Mouse (Mus musculus) embryonic fibroblast, embryonic 13.5 days (primary cell): ENCODE measurements around the gene Nppa. TPM values are rescaled to one million over a fixed set of nuclear protein-coding genes. Genes with fewer than 3 reads are reported as not detected.
"Not testable (repeated sequence)": the region's sequence is repeated elsewhere in the genome, so short reads cannot be mapped to it uniquely, and the experiment has no call there.

Experiments used
- H3K27ac ChIP-seq: 2 replicates; pipeline ENCODE4 v1.5.1; 2012; ENCODE audit warnings: low read length, control low read depth, inconsistent platforms; ENCODE audit not compliant: insufficient read depth
- H3K4me1 ChIP-seq: 2 replicates; pipeline ENCODE4 v1.6.1; 2011; ENCODE audit warnings: low read length; ENCODE audit not compliant: control insufficient read depth, insufficient read depth
- H3K4me3 ChIP-seq: 2 replicates; pipeline ENCODE4 v1.5.1; 2011; ENCODE audit warnings: mild to moderate bottlenecking, control low read depth, low read length; ENCODE audit not compliant: insufficient read depth
- CTCF ChIP-seq: IDR thresholded peaks from 2 replicates; pipeline ENCODE4 v1.5.1; 2011; ENCODE audit warnings: mild to moderate bottlenecking, control low read depth, low read length, moderate library complexity, borderline replicate concordance; ENCODE audit not compliant: insufficient read depth
- POLR2A ChIP-seq: IDR thresholded peaks from 2 replicates; pipeline ENCODE4 v1.6.1; 2011; ENCODE audit warnings: low read depth, mild to moderate bottlenecking, control low read depth, low read length, moderate library complexity
- polyA plus RNA-seq: library from polyadenylated mRNA; stranded (reverse); fragments of >200 nt; gene quantifications from 2 replicates; pipeline ENCODE4 v1.2.4, GENCODE M21; 2011; ENCODE audit warnings: low read depth; ENCODE audit not compliant: missing spikeins, insufficient read length

The Nppa gene
- polyA plus RNA-seq, 1 experiment = 1.4 TPM

DNA sequence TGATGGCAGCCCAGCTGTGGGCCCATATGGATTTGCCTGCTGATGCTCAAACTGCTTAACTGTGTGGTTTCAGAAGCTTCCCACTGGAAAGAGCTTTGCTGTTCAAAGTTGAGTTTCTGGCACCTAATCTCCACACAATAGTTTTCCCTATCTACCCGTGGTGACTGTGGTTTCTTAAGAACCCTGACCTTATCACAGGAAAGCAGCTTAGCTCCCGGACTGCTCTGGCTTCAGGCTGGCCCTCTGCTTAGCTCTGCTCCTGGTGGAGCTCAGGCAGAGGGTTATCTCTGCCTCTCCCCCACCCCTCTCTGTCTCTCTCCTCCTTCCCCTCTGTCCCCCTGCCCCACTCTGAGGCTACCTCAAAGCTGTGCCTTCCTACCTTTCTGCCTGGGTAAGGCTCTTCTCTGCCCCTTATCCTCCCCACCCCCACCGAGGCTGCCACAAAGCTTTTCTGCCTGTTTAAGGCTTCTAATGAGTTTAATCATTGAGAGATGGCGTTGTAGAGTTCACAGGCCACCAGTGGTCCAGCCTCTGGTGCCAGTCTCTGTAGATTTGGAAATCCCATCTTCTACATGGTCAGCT, 46.0 kb downstream of the Nppa start:
- H3K27ac ChIP-seq = no peak overlapping the region
- TF ChIP-seq CTCF = no peak
- TF ChIP-seq POLR2A = no peak
- no peak overlapping the region for H3K4me3 ChIP-seq
- peaks cover 4% of the 10 kb centered on the region for H3K4me1 ChIP-seq

DNA sequence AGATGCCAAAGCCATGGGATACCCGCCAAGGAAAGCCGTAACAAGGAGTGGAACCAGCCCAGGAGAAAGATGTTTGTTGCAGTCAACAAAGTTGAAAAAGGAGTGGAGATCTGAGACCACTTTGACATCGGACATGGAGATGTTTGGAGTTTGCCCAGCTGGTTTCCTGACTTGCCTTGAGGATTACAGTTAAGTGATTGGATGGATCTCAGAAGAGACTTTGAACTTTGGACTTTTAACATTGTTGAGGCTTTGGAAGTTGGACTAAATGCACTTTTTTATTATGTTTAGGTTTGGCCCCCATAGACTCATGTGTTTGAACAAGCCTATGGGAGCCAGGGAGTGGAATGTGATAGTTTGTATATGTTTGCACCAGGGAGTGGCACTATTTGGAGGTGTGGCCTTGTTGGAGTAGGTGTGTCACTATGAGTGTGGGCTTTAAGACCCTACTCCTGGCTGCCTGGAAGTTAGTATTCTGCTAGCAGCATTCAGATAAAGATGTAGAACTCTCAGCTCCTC, 49.9 kb downstream of the Nppa start:
- H3K4me1 ChIP-seq, H3K4me3 ChIP-seq, H3K27ac ChIP-seq: not testable (repeated sequence)

DNA sequence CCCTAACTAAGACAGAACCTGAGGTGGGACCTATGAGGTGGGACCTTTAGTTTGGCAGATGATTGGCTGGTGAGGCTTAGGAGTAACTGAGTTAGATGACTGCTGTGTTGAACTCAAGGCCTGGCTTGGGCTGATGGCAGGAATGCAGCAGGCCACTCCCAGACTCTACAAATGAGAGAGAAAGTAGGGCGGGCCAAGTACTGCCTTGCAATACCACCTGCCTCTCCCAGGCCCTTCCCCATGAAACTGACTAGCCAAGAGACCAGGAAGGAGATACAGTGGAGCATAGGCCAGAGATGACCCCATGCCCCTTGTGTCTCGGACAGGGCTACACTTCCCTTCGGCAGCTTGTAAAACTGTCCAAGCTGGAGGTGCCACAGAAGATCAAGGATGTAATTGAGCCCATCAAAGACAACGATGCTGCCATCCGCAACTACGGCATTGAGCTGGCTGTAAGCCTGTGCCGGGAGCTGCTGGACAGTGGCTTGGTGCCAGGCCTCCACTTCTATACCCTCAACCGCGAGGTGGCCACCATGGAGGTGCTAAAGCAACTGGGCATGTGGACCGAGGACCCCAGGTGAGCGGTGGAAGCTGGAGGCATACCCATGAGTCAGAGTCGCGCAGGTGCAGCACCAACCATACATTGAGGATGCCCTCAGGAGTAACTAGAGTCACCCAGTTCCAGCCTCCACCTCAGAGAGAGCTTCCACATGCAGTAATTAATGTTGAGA, 50.7 kb downstream of the Nppa start:
- TF ChIP-seq CTCF (no peak), POLR2A (no peak)
- no peak overlapping the region for H3K4me3 ChIP-seq
- no peak overlapping the region for H3K27ac ChIP-seq
- H3K4me1 ChIP-seq = no peaks in the 10 kb centered on the region

Other genes starting within 250 kb of the Nppa start
- 12.5 and 22.3 TPM in 2 replicates for gene Zfp984, start 190.9 kb upstream of the Nppa start, polyA plus RNA-seq
- 8.6 and 9.9 TPM in 2 replicates for gene Zfp933, start 152.4 kb upstream of the Nppa start, polyA plus RNA-seq
- gene Miip, start 131.9 kb upstream of the Nppa start, polyA plus RNA-seq = 19.7 and 26.8 TPM in 2 replicates
- 4.7 and 6.4 TPM in 2 replicates for gene Fv1, start 131.7 kb upstream of the Nppa start, polyA plus RNA-seq
- 55.3 and 60.2 TPM in 2 replicates for gene Mfn2, start 96.0 kb upstream of the Nppa start, polyA plus RNA-seq
- gene Plod1, start 64.0 kb upstream of the Nppa start, polyA plus RNA-seq = 53.3 and 64.4 TPM in 2 replicates
- gene 2510039O18Rik, start 59.8 kb upstream of the Nppa start, polyA plus RNA-seq = 33.0 and 36.8 TPM in 2 replicates
- 2.5 and 6.2 TPM in 2 replicates for gene Nppb, start 14.9 kb upstream of the Nppa start, polyA plus RNA-seq
- 11.8 and 13.2 TPM in 2 replicates for gene Clcn6, start 38.1 kb downstream of the Nppa start, polyA plus RNA-seq
- gene Mthfr, start 38.4 kb downstream of the Nppa start, polyA plus RNA-seq = 39.5 and 45.1 TPM in 2 replicates
- 13.7 and 17.2 TPM in 2 replicates for gene Agtrap, start 87.3 kb downstream of the Nppa start, polyA plus RNA-seq
- 15.5 and 30.0 TPM in 2 replicates for gene Mad2l2, start 129.7 kb downstream of the Nppa start, polyA plus RNA-seq
- 0.12 and 0.23 TPM in 2 replicates for gene Draxin, start 130.0 kb downstream of the Nppa start, polyA plus RNA-seq
- gene Fbxo6, start 151.4 kb downstream of the Nppa start, polyA plus RNA-seq = 23.2 and 30.3 TPM in 2 replicates
- 9.3 and 10.6 TPM in 2 replicates for gene Fbxo44, start 159.8 kb downstream of the Nppa start, polyA plus RNA-seq
- gene Fbxo2, start 159.9 kb downstream of the Nppa start, polyA plus RNA-seq = 3.2 and 4.0 TPM in 2 replicates